Mouse (Mus musculus) CH12.LX (cell line): ENCODE results near the gene Pde3a.

ENCODE experiments used
- CTCF ChIP-seq, 2 experiments: IDR thresholded peaks in 1 of 2; conservative IDR thresholded peaks in 1 of 2; 2 replicates each; pipeline ENCODE4 v1.5.1; 2011 to 2012; ENCODE audit warnings: low read depth in 2 of 2, low read length in 2 of 2, improper control_type of control experiment in 1 of 2, inconsistent platforms in 1 of 2, mild to moderate bottlenecking in 1 of 2, moderate library complexity in 1 of 2
- GABPA ChIP-seq: IDR thresholded peaks from 2 replicates; pipeline ENCODE4 v1.6.1; 2012; ENCODE audit warnings: low read depth, low read length, improper control_type of control experiment, inconsistent platforms; ENCODE audit not compliant: insufficient replicate concordance
- NELFE ChIP-seq: IDR thresholded peaks from 2 replicates; pipeline ENCODE4 v1.6.1; 2011; ENCODE audit warnings: low read depth, low read length, improper control_type of control experiment
- UBTF ChIP-seq: IDR thresholded peaks from 2 replicates; pipeline ENCODE4 v1.6.1; 2012; ENCODE audit warnings: low read depth, mild to moderate bottlenecking, inconsistent platforms, low read length, improper control_type of control experiment, moderate library complexity

GRCm38 (mm10) chr6:141487266-141487665, 238.2 kb downstream of the Pde3a start:
- TF ChIP-seq GABPA (no peak), CTCF (conservative IDR thresholded peaks at IDR 0.05 in 1 of 2, IDR thresholded peaks at IDR 0.05 in 1 of 2; ENCODE audit: low read depth in 2 of 2, low read length in 2 of 2) (peak in 1 of 2 experiments; percentile 31; a peak in 2 of 4 replicates), UBTF (no peak), NELFE (no peak)
